Mouse (Mus musculus) embryonic fibroblast, embryonic 13.5 days (primary cell): Measurements from ENCODE around the gene Slc8b1.

Experiments
- CTCF ChIP-seq: IDR thresholded peaks from 2 replicates; pipeline ENCODE4 v1.5.1; 2011; ENCODE audit warnings: mild to moderate bottlenecking, control low read depth, low read length, moderate library complexity, borderline replicate concordance; ENCODE audit not compliant: insufficient read depth
- POLR2A ChIP-seq: IDR thresholded peaks from 2 replicates; pipeline ENCODE4 v1.6.1; 2011; ENCODE audit warnings: low read depth, mild to moderate bottlenecking, control low read depth, low read length, moderate library complexity

DNA sequence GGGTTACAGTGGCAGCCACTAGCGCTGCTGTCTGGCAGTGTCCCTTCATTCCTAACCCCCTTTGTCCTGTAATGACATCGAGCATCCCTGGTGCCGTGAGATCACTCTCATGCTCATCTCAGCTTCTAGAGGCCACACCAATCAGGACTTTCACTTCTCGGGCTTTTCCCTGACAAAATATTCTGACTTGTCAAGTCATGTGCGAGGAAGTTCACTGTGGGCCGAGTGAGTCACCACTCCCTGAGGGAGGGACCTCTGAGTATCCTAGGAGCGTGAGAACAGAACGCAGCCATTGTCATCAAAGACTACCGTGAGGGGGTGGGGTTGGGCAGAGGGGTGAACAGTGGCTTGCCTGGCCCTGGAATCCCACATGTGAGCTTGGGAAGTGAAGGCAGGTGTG is 6.6 kb downstream of the Slc8b1 start:
- TF ChIP-seq POLR2A (no peak; the same call in 1 of the 2 replicates), CTCF (no peak)
